Mouse (Mus musculus) embryonic facial prominence, embryonic 14.5 days (tissue): ENCODE data around the gene Gm49325. TPM values are rescaled to one million over a fixed set of nuclear protein-coding genes. Genes with fewer than 3 reads are reported as not detected.

Experiments
- ATAC-seq: fragments of 200-750 bp; cut with Nextera tagmentation; 2 replicates; pipeline ENCODE4 v1.8.0; 2017; ENCODE audit warnings: low read depth, moderate number of reproducible peaks, moderate TSS enrichment
- DNase-seq: peaks from one replicate; pipeline ENCODE4 v3.0.0-alpha.2; 2015; ENCODE audit warnings: low spot score
- H3K27ac ChIP-seq: fragments of 300-500 bp; sonication (generic); replicated peaks from 2 replicates; pipeline ENCODE4 v1.5.1; 2014; ENCODE audit warnings: low read depth, mild to moderate bottlenecking, low read length, moderate library complexity
- H3K27me3 ChIP-seq: fragments of 300-500 bp; sonication (generic); replicated peaks from 2 replicates; pipeline ENCODE4 v1.6.1; 2014; ENCODE audit warnings: low read length; ENCODE audit not compliant: control insufficient read depth, insufficient read depth
- H3K36me3 ChIP-seq: fragments of 300-500 bp; sonication (generic); 2 replicates; pipeline ENCODE4 v1.6.1; 2014; ENCODE audit warnings: low read length, mixed read lengths; ENCODE audit not compliant: control insufficient read depth, insufficient read depth
- H3K4me1 ChIP-seq: fragments of 300-500 bp; sonication (generic); 2 replicates; pipeline ENCODE4 v1.6.1; 2014; ENCODE audit warnings: antibody characterized with exemption, low read length; ENCODE audit not compliant: control insufficient read depth, insufficient read depth
- H3K4me2 ChIP-seq: fragments of 300-500 bp; sonication (generic); 2 replicates; pipeline ENCODE4 v1.6.1; 2014; ENCODE audit warnings: low read depth, mild to moderate bottlenecking, low read length, moderate library complexity, mixed read lengths
- H3K4me3 ChIP-seq: fragments of 300-500 bp; sonication (generic); 2 replicates; pipeline ENCODE4 v1.5.1; 2014; ENCODE audit warnings: low read depth, mild to moderate bottlenecking, low read length
- H3K9ac ChIP-seq: fragments of 300-500 bp; sonication (generic); 2 replicates; pipeline ENCODE4 v1.6.1; 2014; ENCODE audit warnings: low read depth, mild to moderate bottlenecking, low read length, moderate library complexity, mixed read lengths
- H3K9me3 ChIP-seq: fragments of 300-500 bp; sonication (generic); 2 replicates; pipeline ENCODE4 v1.6.1; 2016; ENCODE audit warnings: low read length; ENCODE audit not compliant: control insufficient read depth
- WGBS: fragments of 180-500 bp; shearing (Covaris S2); extraction: QIAGEN DNeasy Blood & Tissue Kit; methylation state at CpG from one replicate; pipeline ENCODE4 v1.1.7; 2014; 5-methylcytosine and 5-hydroxymethylcytosine counted together
- polyA plus RNA-seq: library from polyadenylated mRNA; unstranded; fragments of >200 nt; fragmentation: Nextera tagmentation; extraction: Ambion mirVana; gene quantifications from 2 replicates; pipeline ENCODE4 v1.2.1, GENCODE M21; 2014

Gm49325 gene
- polyA plus RNA-seq, 1 experiment from 2014 or later, result 4.1 TPM

DNA sequence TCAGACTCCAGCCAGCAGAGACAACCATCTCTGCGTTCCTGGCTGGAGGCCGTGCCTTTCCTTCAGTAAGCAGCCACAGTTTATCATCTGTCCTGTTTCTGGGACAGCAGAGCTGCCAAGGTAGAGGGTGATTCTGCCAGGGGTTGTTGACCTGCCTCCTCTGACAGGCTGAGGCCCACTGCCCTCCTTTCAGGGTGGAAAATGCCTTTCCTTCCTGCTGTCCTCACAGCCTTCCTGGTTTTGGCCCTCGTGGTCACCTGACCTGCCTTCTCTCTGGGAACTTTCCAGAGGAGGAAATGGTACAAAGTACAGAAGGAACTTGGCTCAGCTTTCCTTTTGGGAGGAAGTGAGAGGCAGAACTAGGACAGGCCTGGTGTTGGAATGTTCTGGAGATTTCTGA, 7.4 kb downstream of the Gm49325 start:
- ATAC-seq (no peak), DNase-seq (no peak)
- H3K4me3 ChIP-seq, result no peak overlapping the region
- WGBS, result 80% methylated on average over 3 of the region's 3 CpGs
- no peaks in the 10 kb centered on the region for H3K27me3 ChIP-seq
- H3K9ac ChIP-seq, result no peak overlapping the region
- H3K36me3 ChIP-seq, result peaks cover 86% of the 10 kb centered on the region
- H3K27ac ChIP-seq, result 0 out of 2 replicates have a peak overlapping the region, but pooled peaks have one; percentile 6
- H3K4me2 ChIP-seq, result no peak overlapping the region
- no peaks in the 10 kb centered on the region for H3K9me3 ChIP-seq
- H3K4me1 ChIP-seq, result no peaks in the 10 kb centered on the region

DNA sequence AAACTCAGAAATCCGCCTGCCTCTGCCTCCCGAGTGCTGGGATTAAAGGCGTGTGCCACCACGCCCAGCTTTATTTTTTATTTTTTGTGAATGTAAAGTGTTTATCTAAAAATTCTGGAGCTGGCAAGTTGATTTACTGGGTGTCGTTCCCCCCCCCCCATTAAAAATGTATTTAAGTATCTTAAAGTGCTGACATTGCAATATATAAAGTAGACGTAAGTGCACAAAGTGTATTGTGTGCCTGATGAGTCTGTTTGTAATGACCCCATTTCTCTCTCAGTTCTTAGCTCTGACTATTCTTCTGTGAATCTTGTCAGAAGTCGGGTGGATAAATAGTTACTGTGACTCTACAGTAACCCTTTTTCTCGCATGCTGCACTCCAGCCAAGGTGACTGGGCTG, 9.7 kb downstream of the Gm49325 start:
- no peaks in the 10 kb centered on the region for H3K9me3 ChIP-seq
- no peak overlapping the region for H3K27ac ChIP-seq
- H3K27me3 ChIP-seq, result no peaks in the 10 kb centered on the region
- H3K4me1 ChIP-seq, result no peaks in the 10 kb centered on the region
- no peak for DNase-seq
- 96% methylated on average over 8 of the region's 8 CpGs for WGBS
- peaks cover 72% of the 10 kb centered on the region for H3K36me3 ChIP-seq
- H3K4me3 ChIP-seq, result no peak overlapping the region
- no peak overlapping the region for H3K9ac ChIP-seq
- H3K4me2 ChIP-seq, result no peak overlapping the region
- no peak for ATAC-seq

DNA sequence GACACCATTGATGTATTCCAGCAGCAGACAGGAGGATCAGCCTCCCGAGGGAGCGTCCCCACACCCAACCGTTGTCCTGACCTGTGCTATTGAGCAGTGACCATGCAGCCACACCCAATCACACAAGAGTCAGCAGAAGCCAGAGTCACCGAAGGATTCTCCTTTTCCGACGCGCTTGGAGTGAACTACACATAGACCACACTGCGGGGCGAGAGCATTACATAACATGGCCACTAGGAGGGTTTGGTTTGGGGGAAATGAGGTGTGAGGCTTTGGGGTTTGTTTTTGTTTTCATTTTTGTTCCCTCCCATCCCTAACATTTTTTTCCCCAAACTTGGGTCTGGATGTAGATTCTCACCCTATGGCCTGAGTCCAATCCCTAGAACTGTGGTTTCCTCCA, 10.2 kb downstream of the Gm49325 start:
- no peak overlapping the region for H3K4me2 ChIP-seq
- H3K27ac ChIP-seq, result no peak overlapping the region
- no peaks in the 10 kb centered on the region for H3K4me1 ChIP-seq
- H3K9ac ChIP-seq, result no peak overlapping the region
- WGBS, result 91% methylated on average over 9 of the region's 9 CpGs
- no peak overlapping the region for H3K4me3 ChIP-seq
- no peaks in the 10 kb centered on the region for H3K9me3 ChIP-seq
- DNase-seq, result no peak
- no peak for ATAC-seq
- no peaks in the 10 kb centered on the region for H3K27me3 ChIP-seq
- H3K36me3 ChIP-seq, result peaks cover 67% of the 10 kb centered on the region

DNA sequence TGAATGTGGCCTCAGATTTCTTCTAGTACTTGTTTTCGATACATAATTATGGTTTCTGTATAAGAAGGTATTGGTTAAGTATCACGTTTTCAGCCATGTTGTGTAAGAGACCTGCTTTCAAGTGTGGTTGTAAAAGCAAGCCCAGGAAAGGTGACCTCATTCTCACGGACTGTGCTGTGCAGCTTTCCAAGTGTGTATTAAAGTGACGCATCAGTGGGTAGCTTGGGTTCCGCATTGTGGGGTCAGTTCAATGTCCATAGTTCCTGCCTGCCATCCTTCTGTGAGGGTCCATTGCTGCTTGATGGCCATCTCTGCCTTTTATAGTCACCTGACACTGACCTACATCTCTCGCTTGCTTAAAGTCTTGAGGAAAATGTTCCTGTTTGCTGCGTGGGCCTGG, 10.9 kb downstream of the Gm49325 start:
- DNase-seq, result no peak
- no peak overlapping the region for H3K4me2 ChIP-seq
- WGBS, result 93% methylated on average over 7 of the region's 7 CpGs
- no peak for ATAC-seq
- no peaks in the 10 kb centered on the region for H3K4me1 ChIP-seq
- no peaks in the 10 kb centered on the region for H3K27me3 ChIP-seq
- H3K36me3 ChIP-seq, result peaks cover 60% of the 10 kb centered on the region
- no peak overlapping the region for H3K27ac ChIP-seq
- H3K4me3 ChIP-seq, result no peak overlapping the region
- H3K9me3 ChIP-seq, result no peaks in the 10 kb centered on the region
- no peak overlapping the region for H3K9ac ChIP-seq

DNA sequence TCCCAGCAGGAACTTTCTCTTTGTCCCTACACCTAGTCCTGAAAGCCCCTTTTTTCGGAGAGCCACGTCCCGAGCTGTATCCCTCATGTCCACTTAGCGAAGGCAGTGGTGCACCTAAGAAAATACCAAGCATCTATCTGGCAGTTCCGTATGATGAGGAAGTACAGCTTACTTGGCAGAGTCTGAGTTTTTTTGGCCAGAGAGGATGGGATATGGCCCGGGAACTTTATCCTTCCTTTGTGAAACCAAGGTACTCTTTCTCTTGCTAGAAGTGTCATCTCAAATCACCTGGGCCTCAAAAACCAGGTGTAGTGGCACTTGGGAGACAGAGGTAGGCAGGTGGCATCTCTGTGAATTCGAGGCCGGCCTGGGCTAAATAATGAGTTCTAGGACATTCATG, 15.5 kb downstream of the Gm49325 start:
- Histone ChIP-seq H3K4me3 (peak overlapping the region; percentile 98), H3K36me3 (peaks cover 17% of the 10 kb centered on the region), H3K27me3 (no peaks in the 10 kb centered on the region), H3K9ac (peak overlapping the region; percentile 96), H3K9me3 (no peaks in the 10 kb centered on the region), H3K4me1 (peaks cover 17% of the 10 kb centered on the region), H3K4me2 (peak overlapping the region; percentile 84), H3K27ac (peak overlapping the region; percentile 92)
- no peak for ATAC-seq
- DNase-seq, result no peak
- WGBS, result 74% methylated on average over 8 of the region's 8 CpGs

DNA sequence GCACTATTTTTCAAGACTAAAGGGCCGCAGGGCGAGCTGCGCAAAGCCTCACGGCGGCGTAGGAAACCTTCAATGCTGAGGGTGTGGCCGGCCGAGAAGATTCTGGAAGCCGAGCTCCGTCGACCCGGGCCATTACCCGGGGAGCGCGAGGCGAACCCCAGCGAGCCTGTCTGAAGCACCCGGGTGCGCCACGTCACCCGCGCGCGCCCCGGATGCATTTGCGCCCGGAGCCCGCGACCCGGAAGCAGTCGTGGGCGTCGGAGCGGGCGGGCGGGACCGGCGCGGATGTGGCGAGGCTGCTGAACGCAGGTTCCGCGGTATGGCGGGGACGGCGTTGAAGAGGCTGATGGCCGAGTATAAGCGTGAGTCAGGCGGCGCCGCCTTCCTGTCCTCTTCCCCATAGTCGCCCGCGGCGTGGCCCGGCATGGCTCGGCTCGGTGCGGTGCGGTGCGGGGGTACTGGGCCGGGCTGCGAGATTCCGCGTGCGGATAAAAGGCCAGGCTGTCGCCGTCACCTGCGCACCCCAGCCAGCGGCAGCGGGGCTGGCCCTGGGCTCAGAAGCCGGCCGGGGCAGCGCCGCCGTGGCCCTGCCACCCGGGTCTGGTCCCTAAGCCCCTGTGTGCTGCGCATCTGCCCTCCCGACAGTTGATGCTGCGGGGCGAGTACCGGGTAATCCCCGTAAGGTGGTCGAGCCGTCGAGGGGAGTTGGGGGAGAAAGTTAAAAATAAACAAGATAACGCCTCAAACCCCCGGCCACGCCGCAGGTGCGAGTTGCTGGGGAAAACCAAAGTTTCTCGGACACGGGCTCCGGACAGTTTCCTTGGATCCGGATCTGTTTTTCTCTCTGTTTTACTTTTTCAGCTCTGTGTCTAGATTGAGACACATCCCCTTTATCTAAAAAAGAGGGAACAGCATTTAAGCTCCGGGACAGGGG, 16.3 kb downstream of the Gm49325 start, which contains the start of gene Ube2g2:
TSS of gene Ube2g2 (plus strand) at position 221 of the 934 bp plus-strand sequence.
- peak; percentile 94 for DNase-seq
- H3K36me3 ChIP-seq, result peaks cover 9% of the 10 kb centered on the region
- WGBS, result under 1% methylated on average over 52 of the region's 96 CpGs
- peak within 1 kb of the TSS; percentile 96 for H3K9ac ChIP-seq
- peak within 1 kb of the TSS; percentile 84 for H3K4me2 ChIP-seq
- H3K4me3 ChIP-seq, result peak within 1 kb of the TSS; percentile 98
- peak within 1 kb of the TSS; percentile 92 for H3K27ac ChIP-seq
- H3K4me1 ChIP-seq, result peaks cover 17% of the 10 kb centered on the region
- H3K27me3 ChIP-seq, result no peaks in the 10 kb centered on the region
- no peaks in the 10 kb centered on the region for H3K9me3 ChIP-seq
- ATAC-seq, result peak; percentile 95

DNA sequence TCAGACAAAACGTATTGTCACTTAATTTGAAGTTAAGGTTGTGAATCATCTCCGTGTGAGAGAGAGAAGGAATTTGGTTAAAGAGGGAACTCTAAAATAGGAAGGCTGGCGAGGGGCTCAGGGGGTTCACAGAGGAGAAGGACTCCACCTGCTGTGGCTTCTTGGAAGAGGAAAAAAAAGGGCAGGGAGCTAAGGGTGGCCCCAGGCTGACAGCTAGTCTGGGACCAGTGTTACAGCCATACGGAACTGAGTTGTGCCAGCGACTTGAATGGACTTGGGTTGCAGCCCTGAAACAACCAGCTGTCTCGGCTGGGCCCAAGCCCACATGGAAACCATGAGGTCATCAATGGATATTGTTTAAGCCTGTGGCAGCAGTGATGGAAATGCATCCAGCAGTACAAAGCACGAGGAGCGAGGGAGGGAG, 17.1 kb downstream of the Gm49325 start:
- peaks cover 17% of the 10 kb centered on the region for H3K4me1 ChIP-seq
- ATAC-seq, result peak; percentile 13; the same call in 1 of the 2 replicates
- peak overlapping the region; percentile 98 for H3K4me3 ChIP-seq
- 0 out of 2 replicates have a peak, but pooled peaks cover 3% of the 10 kb centered on the region for H3K36me3 ChIP-seq
- H3K4me2 ChIP-seq, result peak overlapping the region; percentile 84
- H3K27ac ChIP-seq, result peak overlapping the region; percentile 92; the same call in 1 of the 2 replicates
- peak overlapping the region; percentile 96 for H3K9ac ChIP-seq
- H3K9me3 ChIP-seq, result no peaks in the 10 kb centered on the region
- DNase-seq, result peak; percentile 69
- no peaks in the 10 kb centered on the region for H3K27me3 ChIP-seq
- WGBS, result 4% methylated on average over 8 of the region's 8 CpGs

DNA sequence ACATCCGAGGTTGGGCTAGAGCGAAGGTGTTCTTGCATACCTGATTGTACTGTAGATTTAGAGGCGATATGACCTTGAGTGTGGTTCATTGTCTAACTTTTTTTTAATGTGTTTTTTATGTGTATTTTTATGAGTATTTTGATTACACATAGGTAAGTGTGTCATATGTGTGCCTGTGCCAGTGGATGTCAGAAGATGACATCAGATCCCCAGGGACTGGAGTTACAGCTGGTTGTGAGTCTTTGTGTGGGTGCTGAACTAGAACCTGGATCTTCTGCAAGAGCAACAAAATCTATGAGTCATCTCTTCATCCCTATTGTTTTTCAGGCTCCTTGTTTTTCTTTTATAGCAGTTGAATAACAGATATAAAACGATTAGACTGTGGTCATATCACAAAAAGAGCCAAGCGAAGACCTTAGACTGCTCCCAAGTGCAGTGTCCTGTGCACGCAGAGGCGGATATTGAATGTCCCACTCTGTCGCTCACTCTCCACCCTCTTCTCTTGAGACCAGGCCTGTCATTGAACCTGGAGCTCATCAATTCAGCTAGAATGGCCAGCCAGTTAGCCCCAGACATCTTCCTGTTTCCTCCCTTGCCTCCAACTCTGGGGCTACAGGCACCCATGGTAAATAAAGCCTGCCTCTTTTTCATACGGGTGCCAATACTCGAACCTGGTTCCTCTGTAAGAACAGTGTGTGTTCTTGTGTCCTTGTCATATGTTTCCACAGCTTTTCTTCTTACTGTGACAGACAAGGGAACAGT, 17.8 kb downstream of the Gm49325 start:
- ATAC-seq, result no peak
- Histone ChIP-seq H3K9me3 (no peaks in the 10 kb centered on the region), H3K4me3 (peak overlapping the region; percentile 98), H3K27ac (peak overlapping the region; percentile 44), H3K4me1 (peaks cover 17% of the 10 kb centered on the region), H3K9ac (peak overlapping the region; percentile 96), H3K36me3 (0 out of 2 replicates have a peak, but pooled peaks cover 3% of the 10 kb centered on the region), H3K4me2 (peak overlapping the region; percentile 84), H3K27me3 (no peaks in the 10 kb centered on the region)
- no peak for DNase-seq
- WGBS, result 87% methylated on average over 10 of the region's 10 CpGs
